Mouse (Mus musculus) adrenal gland, adult 18-20 months (tissue): ENCODE measurements at regions not wholly inside any gene's neighbourhood (a gene's known extent, or its start where the extent isn't known, plus 50 kb on each side); places are given as distances from the start of the nearest gene placed in this dataset.
"Not testable (repeated sequence)": the region's sequence is repeated elsewhere in the genome, so short reads cannot be mapped to it uniquely, and the experiment has no call there.

Experiments used
- DNase-seq, 2 experiments: peaks; one replicate each; pipeline ENCODE4 v3.0.0; 2021 to 2022; ENCODE audit warnings: low spot score in 2 of 2

GRCm38 (mm10) chr12:15584721-15585120, 232.0 kb downstream of the Trib2 start:
- no peak for DNase-seq

- DNase-seq: no peak
Measured at GRCm38 (mm10) chr12:15566785-15567109, 250.0 kb downstream of the Trib2 start.

GRCm38 (mm10) chr12:15565941-15566784, 250.6 kb downstream of the Trib2 start:
- peak in 1 of 2 experiments; percentile 5 for DNase-seq

- DNase-seq: no peak
Measured at GRCm38 (mm10) chr12:15562826-15563225, 253.9 kb downstream of the Trib2 start.

- DNase-seq: no peak
Measured at GRCm38 (mm10) chr12:15555471-15555870, 261.3 kb downstream of the Trib2 start.

GRCm38 (mm10) chr12:15553681-15554007, 263.1 kb downstream of the Trib2 start:
- DNase-seq: no peak

GRCm38 (mm10) chr12:15552979-15553680, 263.6 kb downstream of the Trib2 start:
- DNase-seq: no peak

GRCm38 (mm10) chr12:15552210-15552609, 264.5 kb downstream of the Trib2 start:
- DNase-seq: no peak

- no peak for DNase-seq
Measured at GRCm38 (mm10) chr12:15551281-15551900, 265.3 kb downstream of the Trib2 start.

- no peak for DNase-seq
Measured at GRCm38 (mm10) chr12:15544351-15544750, 272.4 kb downstream of the Trib2 start.

- no peak for DNase-seq
Measured at GRCm38 (mm10) chr12:15542486-15542885, 274.2 kb downstream of the Trib2 start.

GRCm38 (mm10) chr12:15536852-15537368, 279.8 kb downstream of the Trib2 start:
- DNase-seq: no peak

- no peak for DNase-seq
Measured at GRCm38 (mm10) chr12:15536247-15536646, 280.5 kb downstream of the Trib2 start.

GRCm38 (mm10) chr12:15535822-15536221, 280.9 kb downstream of the Trib2 start:
- DNase-seq: peak; percentile 78 to 84

- DNase-seq: no peak
Measured at GRCm38 (mm10) chr12:15520783-15521407, 295.8 kb downstream of the Trib2 start.

GRCm38 (mm10) chr12:15511994-15512393, 304.7 kb downstream of the Trib2 start:
- no peak for DNase-seq

- peak in 1 of 2 experiments; percentile 3 for DNase-seq
Measured at GRCm38 (mm10) chr12:15507576-15507975, 309.1 kb downstream of the Trib2 start.

GRCm38 (mm10) chr12:15493640-15494039, 323.1 kb downstream of the Trib2 start:
- DNase-seq: no peak

GRCm38 (mm10) chr12:15472741-15473140, 344.0 kb downstream of the Trib2 start:
- DNase-seq: no peak

GRCm38 (mm10) chr12:15459429-15459828, 357.3 kb downstream of the Trib2 start:
- no peak for DNase-seq

- DNase-seq: not testable (repeated sequence)
Measured at GRCm38 (mm10) chr12:15456369-15456768, 360.4 kb downstream of the Trib2 start.
